Mouse (Mus musculus): ENCODE data around the gene Pbx1.

DNA sequence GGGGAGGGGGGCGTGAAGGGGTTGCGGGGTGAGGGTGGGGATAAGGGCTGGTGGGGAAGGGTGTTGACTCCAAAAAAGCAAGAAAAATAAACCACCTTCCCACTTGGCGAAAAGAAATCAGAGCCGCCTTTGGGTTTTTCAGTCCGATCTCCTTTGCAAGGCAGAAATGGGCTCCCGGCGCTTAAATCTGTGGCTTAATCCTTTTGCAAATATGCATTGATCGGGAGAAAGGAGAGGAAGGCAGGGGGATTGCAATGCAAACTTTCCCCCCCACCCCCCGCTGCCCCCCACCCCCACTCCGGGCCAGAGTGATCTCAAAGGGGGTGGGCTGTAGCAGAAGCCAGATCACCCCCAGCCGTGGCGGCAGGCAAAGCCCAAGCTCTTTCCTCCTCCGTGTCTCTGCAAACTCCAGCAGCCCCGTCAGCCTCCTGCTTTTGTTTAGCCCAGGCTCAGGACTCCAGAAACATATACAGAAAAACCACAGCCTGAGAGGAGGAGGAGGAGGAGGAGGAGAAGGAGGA is 299 bp downstream of the Pbx1 start:
- TF ChIP-seq GATA1 (IDR thresholded peaks at IDR 0.05; ENCODE audit: borderline replicate concordance, low read length) (no peak), FLI1 (IDR thresholded peaks at IDR 0.05; ENCODE audit: low read length) (no peak)
